Mouse (Mus musculus) intestine, embryonic 15.5 days (tissue): ENCODE measurements around the gene Snap29. TPM values are rescaled to one million over a fixed set of nuclear protein-coding genes. Genes with fewer than 3 reads are reported as not detected.

Source experiments
- ATAC-seq: fragments of 200-750 bp; cut with Nextera tagmentation; 2 replicates; pipeline ENCODE4 v1.8.0; 2017; ENCODE audit warnings: moderate TSS enrichment, moderate library complexity
- H3K27ac ChIP-seq: fragments of 300-500 bp; sonication (generic); 2 replicates; pipeline ENCODE4 v1.5.1; 2015; ENCODE audit warnings: mild to moderate bottlenecking, inconsistent platforms
- H3K27me3 ChIP-seq: fragments of 300-500 bp; sonication (generic); replicated peaks from 2 replicates; pipeline ENCODE4 v1.6.1; 2015; ENCODE audit warnings: inconsistent platforms
- H3K36me3 ChIP-seq: fragments of 300-500 bp; sonication (generic); 2 replicates; pipeline ENCODE4 v1.6.1; 2015; ENCODE audit warnings: inconsistent platforms
- H3K4me1 ChIP-seq: fragments of 300-500 bp; sonication (generic); replicated peaks from 2 replicates; pipeline ENCODE4 v1.6.1; 2015; ENCODE audit warnings: inconsistent platforms
- H3K4me2 ChIP-seq: fragments of 300-500 bp; sonication (generic); replicated peaks from 2 replicates; pipeline ENCODE4 v1.6.1; 2015; ENCODE audit warnings: mild to moderate bottlenecking, inconsistent platforms
- H3K4me3 ChIP-seq: fragments of 300-500 bp; sonication (generic); replicated peaks from 2 replicates; pipeline ENCODE4 v1.5.1; 2015; ENCODE audit warnings: inconsistent platforms
- H3K9ac ChIP-seq: fragments of 300-500 bp; sonication (generic); 2 replicates; pipeline ENCODE4 v1.6.1; 2015; ENCODE audit warnings: inconsistent platforms
- H3K9me3 ChIP-seq: fragments of 300-500 bp; sonication (generic); 2 replicates; pipeline ENCODE4 v1.6.1; 2016; ENCODE audit warnings: inconsistent platforms
- WGBS: fragments of 180-500 bp; shearing (Covaris S2); methylation state at CpG from one replicate; pipeline ENCODE4 v1.1.7; 2015; 5-methylcytosine and 5-hydroxymethylcytosine counted together
- polyA plus RNA-seq: library from polyadenylated mRNA; unstranded; fragments of >200 nt; fragmentation: Nextera tagmentation; extraction: Ambion mirVana; gene quantifications from 2 replicates; pipeline ENCODE4 v1.2.1, GENCODE M21; 2015

Snap29 gene
- polyA plus RNA-seq, 1 experiment from 2014 or later: 13.5 TPM

DNA sequence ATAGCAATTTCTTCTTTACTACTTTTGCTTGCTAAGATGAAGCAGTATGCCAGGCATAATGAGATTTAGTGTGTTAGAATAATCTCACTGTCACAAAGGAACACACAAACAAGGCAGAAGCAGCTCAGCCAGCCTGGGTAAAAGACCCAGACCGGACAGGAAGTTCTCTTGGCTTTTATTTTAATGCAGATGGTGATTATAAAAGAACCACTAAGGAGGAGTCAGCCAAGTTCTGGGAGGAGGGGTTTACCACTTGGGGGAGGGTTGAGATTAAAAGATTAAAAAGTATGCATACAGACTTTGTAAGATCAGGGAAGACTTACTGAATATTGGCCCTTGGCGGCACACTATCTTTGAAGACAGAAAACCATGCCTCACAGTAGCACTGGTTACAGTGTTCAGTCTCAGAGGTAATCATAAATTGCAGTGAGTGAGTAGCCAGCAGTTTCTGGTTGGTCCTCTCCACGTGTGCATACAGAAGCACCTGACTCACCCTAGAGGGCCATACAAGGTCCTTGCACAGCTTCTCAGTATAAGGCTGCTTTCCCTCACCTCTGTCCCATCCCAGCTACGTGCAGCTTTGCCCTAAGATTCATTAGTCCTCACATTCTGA is 72.7 kb downstream of the Snap29 start:
- H3K4me2 ChIP-seq: no peak overlapping the region
- ATAC-seq: no peak

More for the DNA sequence above, 72.7 kb downstream of the Snap29 start:
- 76% methylated on average over 4 of the region's 4 CpGs for WGBS
- Histone ChIP-seq H3K9ac (no peak overlapping the region), H3K36me3 (peaks cover 14% of the 10 kb centered on the region), H3K4me3 (no peak overlapping the region), H3K27ac (no peak overlapping the region), H3K9me3 (no peaks in the 10 kb centered on the region), H3K4me1 (no peaks in the 10 kb centered on the region), H3K27me3 (no peaks in the 10 kb centered on the region)

Other genes starting within 250 kb of the Snap29 start
- 352 and 386 TPM in 2 replicates for gene Ube2l3, start 203.3 kb upstream of the Snap29 start, polyA plus RNA-seq
- gene Rimbp3, start 197.4 kb upstream of the Snap29 start, polyA plus RNA-seq: 0.57 and 0.67 TPM in 2 replicates
- 5.8 and 6.0 TPM in 2 replicates for gene Hic2, start 172.4 kb upstream of the Snap29 start, polyA plus RNA-seq
- 12.7 and 17.6 TPM in 2 replicates for gene Tmem191c, start 129.9 kb upstream of the Snap29 start, polyA plus RNA-seq
- 3.1 and 4.2 TPM in 2 replicates for gene Serpind1, start 74.6 kb upstream of the Snap29 start, polyA plus RNA-seq
- 25.9 and 30.1 TPM in 2 replicates for gene Pi4ka, start 328 bp downstream of the Snap29 start, polyA plus RNA-seq
- 53.3 and 57.8 TPM in 2 replicates for gene Crkl, start 46.0 kb downstream of the Snap29 start, polyA plus RNA-seq
- 5.4 and 6.1 TPM in 2 replicates for gene Aifm3, start 83.6 kb downstream of the Snap29 start, polyA plus RNA-seq
- 72.7 and 82.6 TPM in 2 replicates for gene Lztr1, start 102.7 kb downstream of the Snap29 start, polyA plus RNA-seq
- 52.7 and 54.0 TPM in 2 replicates for gene Thap7, start 125.2 kb downstream of the Snap29 start, polyA plus RNA-seq
- 0.27 and 0.29 TPM in 2 replicates for gene Lrrc74b, start 155.3 kb downstream of the Snap29 start, polyA plus RNA-seq
- 0.60 and 0.80 TPM in 2 replicates for gene P2rx6, start 155.9 kb downstream of the Snap29 start, polyA plus RNA-seq
- gene Slc7a4, start 177.2 kb downstream of the Snap29 start, polyA plus RNA-seq: 25.0 and 29.4 TPM in 2 replicates
- 26.8 and 27.5 TPM in 2 replicates for gene Smpd4, start 213.4 kb downstream of the Snap29 start, polyA plus RNA-seq
- 4.0 and 6.7 TPM in 2 replicates for gene Ccdc74a, start 240.5 kb downstream of the Snap29 start, polyA plus RNA-seq